Mouse (Mus musculus): ENCODE measurements around the gene Phlpp1. TPM values are rescaled to one million over a fixed set of nuclear protein-coding genes. Genes with fewer than 3 reads are reported as not detected.

The Phlpp1 gene
- total and polyA plus RNA-seq, 3 experiments, result 5.0 to 9.4 TPM; not detected in 1

DNA sequence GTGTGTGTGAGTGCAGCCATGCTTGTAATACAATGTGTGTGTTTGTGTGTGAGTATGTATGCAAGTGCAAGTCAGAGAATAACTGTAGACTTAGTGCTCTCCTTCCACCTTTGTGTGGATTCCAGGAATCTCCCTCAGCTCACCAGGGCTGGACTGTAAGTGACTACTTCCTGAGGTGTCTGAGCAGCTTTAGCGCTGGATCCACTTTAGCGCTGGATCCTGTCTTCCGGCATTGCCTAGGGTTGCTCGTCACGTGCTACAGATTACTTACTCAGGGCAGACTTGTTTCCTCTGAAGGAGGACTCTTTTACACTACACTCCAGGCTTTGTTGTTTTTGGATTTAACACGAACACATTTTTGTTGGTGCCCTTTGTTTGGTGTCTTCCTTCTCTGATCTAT lies 48.9 kb downstream of the Phlpp1 start:
- no peak overlapping the region for H3K4me3 ChIP-seq (ENCODE audit: control insufficient read depth in 1 of 2, insufficient read depth in 1 of 2, low read depth in 2 of 2, low read length in 2 of 2)
- peaks cover 0 to 5% of the 10 kb centered on the region in 2 experiments; a peak in 2 of 4 replicates for H3K4me1 ChIP-seq (ENCODE audit: control insufficient read depth in 1 of 2, insufficient read depth in 2 of 2, low read length in 2 of 2)
- H3K27me3 ChIP-seq (ENCODE audit: control insufficient read depth in 1 of 2, insufficient read depth in 2 of 2, low read length in 2 of 2), result no peaks in the 10 kb centered on the region
- no peaks in the 10 kb centered on the region for H3K9me3 ChIP-seq (replicated peaks; ENCODE audit: insufficient read depth, low read length)
- H3K79me2 ChIP-seq (ENCODE audit: control insufficient read depth, insufficient read depth, low read length, poor library complexity), result no peaks in the 10 kb centered on the region
- TF ChIP-seq SIN3A (IDR thresholded peaks at IDR 0.05; ENCODE audit: low read length) (no peak), TBP (IDR thresholded peaks at IDR 0.05; ENCODE audit: low read depth, low read length) (no peak), TCF12 (IDR thresholded peaks at IDR 0.05; ENCODE audit: low read depth, low read length) (no peak), MAZ (IDR thresholded peaks at IDR 0.05; ENCODE audit: low read depth, low read length) (no peak), POLR2A (IDR thresholded peaks at IDR 0.05; ENCODE audit: control insufficient read depth in 1 of 2, insufficient read depth in 1 of 2, low read depth in 1 of 2, low read length in 2 of 2, poor library complexity in 1 of 2) (no peak), NELFE (IDR thresholded peaks at IDR 0.05; ENCODE audit: low read depth, low read length) (no peak), EP300 (IDR thresholded peaks at IDR 0.05; ENCODE audit: low read depth in 1 of 2, low read length in 2 of 2) (no peak), MYC (IDR thresholded peaks at IDR 0.05; ENCODE audit: low read depth, low read length) (no peak), E2F4 (IDR thresholded peaks at IDR 0.05; ENCODE audit: borderline replicate concordance, low read depth, low read length) (no peak), ZNF384 (IDR thresholded peaks at IDR 0.05; ENCODE audit: low read depth, low read length) (no peak), POLR2AphosphoS2 (IDR thresholded peaks at IDR 0.05; ENCODE audit: low read length) (no peak), ZC3H11A (IDR thresholded peaks at IDR 0.05; ENCODE audit: low read depth, low read length) (no peak), MAFK (IDR thresholded peaks at IDR 0.05; ENCODE audit: borderline replicate concordance, low read depth, low read length) (no peak), GATA1 (IDR thresholded peaks at IDR 0.05; ENCODE audit: low read depth, low read length) (no peak), USF1 (IDR thresholded peaks at IDR 0.05; ENCODE audit: low read depth, low read length) (no peak), CTCF (IDR thresholded peaks at IDR 0.05 in 2 of 3, conservative IDR thresholded peaks at IDR 0.05 in 1 of 3; ENCODE audit: control insufficient read depth in 1 of 3, insufficient read depth in 1 of 3, low read depth in 2 of 3, low read length in 3 of 3, poor library complexity in 1 of 3, severe bottlenecking in 1 of 3) (no peak), ZMIZ1 (IDR thresholded peaks at IDR 0.05; ENCODE audit: low read depth, low read length) (no peak), GABPA (IDR thresholded peaks at IDR 0.05; ENCODE audit: low read depth, low read length) (no peak), MAX (IDR thresholded peaks at IDR 0.05; ENCODE audit: low read length) (no peak)
- H3K9ac ChIP-seq (ENCODE audit: control insufficient read depth, low read depth, low read length, poor library complexity, severe bottlenecking), result no peak overlapping the region
- H3K27ac ChIP-seq (ENCODE audit: control insufficient read depth, low read depth, low read length), result no peak overlapping the region
- peaks cover 0 to 2% of the 10 kb centered on the region in 2 experiments; a peak in 1 of 4 replicates for H3K36me3 ChIP-seq (ENCODE audit: control insufficient read depth in 1 of 2, insufficient read depth in 2 of 2, low read length in 2 of 2)
- DNase-seq (ENCODE audit: low read depth, low spot score), result no peak

DNA sequence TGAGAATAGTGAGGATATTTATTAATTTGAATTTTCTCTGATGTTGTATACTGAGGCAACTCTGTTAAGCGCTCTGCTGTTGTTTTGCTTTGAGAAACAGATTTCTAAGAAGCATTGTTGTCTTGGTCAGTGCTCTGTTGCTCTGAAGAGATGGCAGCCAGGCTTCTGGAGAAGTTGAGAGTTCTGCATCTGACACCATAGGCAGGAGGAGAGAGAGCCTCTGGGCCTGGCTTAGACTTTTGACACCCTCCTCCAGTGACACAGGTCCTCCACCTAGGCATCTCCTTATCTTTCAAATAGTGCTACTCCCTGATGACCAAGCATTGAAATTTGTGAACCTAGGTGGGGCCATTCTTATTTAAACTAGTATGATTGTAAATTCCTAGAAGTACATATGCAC lies 49.8 kb downstream of the Phlpp1 start:
- Histone ChIP-seq H3K27me3 (ENCODE audit: control insufficient read depth in 1 of 2, insufficient read depth in 2 of 2, low read length in 2 of 2) (no peaks in the 10 kb centered on the region), H3K9ac (ENCODE audit: control insufficient read depth, low read depth, low read length, poor library complexity, severe bottlenecking) (no peak overlapping the region), H3K36me3 (ENCODE audit: control insufficient read depth in 1 of 2, insufficient read depth in 2 of 2, low read length in 2 of 2) (peaks cover 0 to 2% of the 10 kb centered on the region in 2 experiments; a peak in 1 of 4 replicates), H3K79me2 (ENCODE audit: control insufficient read depth, insufficient read depth, low read length, poor library complexity) (no peaks in the 10 kb centered on the region), H3K9me3 (replicated peaks; ENCODE audit: insufficient read depth, low read length) (no peaks in the 10 kb centered on the region), H3K27ac (ENCODE audit: control insufficient read depth, low read depth, low read length) (no peak overlapping the region), H3K4me1 (ENCODE audit: control insufficient read depth in 1 of 2, insufficient read depth in 2 of 2, low read length in 2 of 2) (peaks cover 0 to 5% of the 10 kb centered on the region in 2 experiments; a peak in 2 of 4 replicates), H3K4me3 (ENCODE audit: control insufficient read depth in 1 of 2, insufficient read depth in 1 of 2, low read depth in 2 of 2, low read length in 2 of 2) (no peak overlapping the region)
- no peak for TF ChIP-seq NELFE (IDR thresholded peaks at IDR 0.05; ENCODE audit: low read depth, low read length)
- DNase-seq (ENCODE audit: low read depth, low spot score), result no peak

Measured in MEL (cell line).